Mouse (Mus musculus) spleen, adult 2 months (tissue): ENCODE data around the gene Ptprg.

ENCODE experiments used
- CTCF ChIP-seq: fragments of 200-500 bp; IDR thresholded peaks from 2 replicates; pipeline ENCODE4 v1.5.1; 2011; ENCODE audit warnings: mild to moderate bottlenecking, inconsistent platforms; ENCODE audit not compliant: insufficient read depth, insufficient read length, insufficient replicate concordance; ENCODE audit errors: extremely low read depth
- POLR2A ChIP-seq: fragments of 200-500 bp; IDR thresholded peaks from 2 replicates; pipeline ENCODE4 v1.6.1; 2011; ENCODE audit warnings: low read depth, low read length, inconsistent platforms

GRCm38 (mm10) chr14:11864840-11865239 is 311.5 kb downstream of the Ptprg start:
- TF ChIP-seq POLR2A (no peak), CTCF (no peak)
